In the genomic region with DNA sequence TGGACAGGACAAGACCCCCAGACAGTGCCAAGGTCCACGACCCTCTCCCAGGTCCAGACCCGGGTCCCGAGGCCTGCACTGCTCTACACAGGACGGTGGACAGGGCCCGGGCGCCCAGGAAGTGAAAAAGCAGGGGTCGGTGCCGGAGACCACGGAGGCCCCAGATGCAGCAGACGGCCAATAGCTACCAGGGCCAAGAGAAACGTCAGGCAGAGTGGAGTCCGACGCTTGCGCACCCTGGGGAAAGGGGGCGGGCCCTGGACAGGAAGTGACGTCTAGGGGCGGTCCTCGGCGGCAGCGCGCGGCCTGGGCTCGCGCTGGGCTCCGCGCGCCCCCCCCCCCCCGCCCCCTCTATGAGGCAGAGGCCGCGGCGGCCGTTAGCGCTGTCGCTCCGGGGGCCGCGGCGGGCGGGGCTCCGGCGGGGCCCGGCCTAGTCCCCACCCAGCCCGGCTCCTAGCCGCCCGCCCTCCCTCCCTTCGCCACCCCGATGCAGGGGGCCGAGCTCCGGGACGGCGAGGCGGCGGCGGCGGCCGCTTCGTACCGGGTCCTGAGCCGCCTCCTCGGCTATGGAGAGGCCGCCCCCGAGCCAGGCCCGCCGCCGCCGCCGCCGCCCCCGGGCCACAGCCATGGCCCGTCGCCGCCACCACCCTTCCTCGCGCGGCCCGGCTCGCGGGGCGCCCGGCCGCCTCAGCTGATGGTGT, we compare ENCODE assay signal across 7 mouse cellular contexts. TPM values are rescaled to one million over a fixed set of nuclear protein-coding genes. Genes with fewer than 3 reads are reported as not detected.
DNase-seq lines count a peak whose midpoint lies in the region; ATAC-seq lines count a peak whose summit lies in the region.

A gene (plus strand): TSS at position 604 of the 701 bp plus-strand sequence.

- H3K27me3 ChIP-seq in embryonic facial prominence, embryonic 10.5 days (replicated peaks; ENCODE audit: low read depth, poor library complexity, severe bottlenecking), result no peaks in the 10 kb centered on the region
- no peaks in the 10 kb centered on the region for H3K27me3 ChIP-seq in limb, embryonic 11.5 days (ENCODE audit: control insufficient read depth, insufficient read depth, low read length)
- no peaks in the 10 kb centered on the region for H3K27me3 ChIP-seq in midbrain, embryonic 14.5 days (ENCODE audit: control insufficient read depth, insufficient read depth, low read length)

- H3K9me3 ChIP-seq in embryonic facial prominence, embryonic 10.5 days, result no peaks in the 10 kb centered on the region
- H3K9me3 ChIP-seq in limb, embryonic 11.5 days (ENCODE audit: control insufficient read depth, low read length), result no peaks in the 10 kb centered on the region
- H3K9me3 ChIP-seq in midbrain, embryonic 14.5 days (ENCODE audit: control insufficient read depth, low read length), result no peaks in the 10 kb centered on the region

- H3K4me2 ChIP-seq in limb, embryonic 11.5 days (ENCODE audit: low read depth, severe bottlenecking), result peak within 1 kb of the TSS; percentile 93
- H3K4me2 ChIP-seq in midbrain, embryonic 14.5 days (ENCODE audit: low read length), result peak within 1 kb of the TSS; percentile 83

- 1% methylated on average over 73 of the region's 81 CpGs for WGBS in embryonic facial prominence, embryonic 10.5 days
- 1% methylated on average over 25 of the region's 81 CpGs for WGBS in limb, embryonic 11.5 days
- WGBS in midbrain, embryonic 14.5 days, result 1% methylated on average over 28 of the region's 81 CpGs

- peaks cover 1% of the 10 kb centered on the region; the same call in 1 of the 2 replicates for H3K36me3 ChIP-seq in embryonic facial prominence, embryonic 10.5 days (replicated peaks)
- no peaks in the 10 kb centered on the region for H3K36me3 ChIP-seq in limb, embryonic 11.5 days (ENCODE audit: control insufficient read depth, insufficient read depth, low read length)
- H3K36me3 ChIP-seq in midbrain, embryonic 14.5 days (ENCODE audit: control insufficient read depth, insufficient read depth, low read length), result no peaks in the 10 kb centered on the region

- DNase-seq in adrenal gland, postnatal 10 days, result peak; percentile 98
- peak; percentile 96 for DNase-seq in embryonic facial prominence, embryonic 10.5 days (ENCODE audit: low spot score)
- DNase-seq in heart, adult 11 months, result peak; percentile 99
- DNase-seq in kidney, adult 18-20 months, result peak; percentile 95
- DNase-seq in limb, embryonic 11.5 days (ENCODE audit: low spot score), result peak; percentile 96
- peak; percentile 97 for DNase-seq in midbrain, embryonic 14.5 days
- DNase-seq in spleen, adult 18-20 months, result peak; percentile 89 to 95

- ATAC-seq in limb, embryonic 11.5 days (ENCODE audit: insufficient number of reproducible peaks, low FRiP score, low TSS enrichment, low read depth), result peak; percentile 94
- peak; percentile 96 for ATAC-seq in midbrain, embryonic 14.5 days (ENCODE audit: low FRiP score, low TSS enrichment)

- H3K4me1 ChIP-seq in embryonic facial prominence, embryonic 10.5 days, result peaks cover 37% of the 10 kb centered on the region
- H3K4me1 ChIP-seq in limb, embryonic 11.5 days (ENCODE audit: control insufficient read depth, insufficient read depth, low read length), result peaks cover 14% of the 10 kb centered on the region
- peaks cover 26% of the 10 kb centered on the region for H3K4me1 ChIP-seq in midbrain, embryonic 14.5 days (ENCODE audit: control insufficient read depth, insufficient read depth, low read length)

- peak within 1 kb of the TSS; percentile 100 for H3K4me3 ChIP-seq in embryonic facial prominence, embryonic 10.5 days
- H3K4me3 ChIP-seq in limb, embryonic 11.5 days (ENCODE audit: low read depth, low read length), result peak within 1 kb of the TSS; percentile 64
- peak within 1 kb of the TSS; percentile 98 for H3K4me3 ChIP-seq in midbrain, embryonic 14.5 days (replicated peaks; ENCODE audit: low read depth, low read length)

- peak within 1 kb of the TSS; percentile 93 for H3K9ac ChIP-seq in limb, embryonic 11.5 days (ENCODE audit: low read length)
- H3K9ac ChIP-seq in midbrain, embryonic 14.5 days (replicated peaks; ENCODE audit: low read length), result peak within 1 kb of the TSS; percentile 96

- H3K27ac ChIP-seq in embryonic facial prominence, embryonic 10.5 days (replicated peaks), result peak within 1 kb of the TSS; percentile 94
- peak within 1 kb of the TSS; percentile 37; the same call in 1 of the 2 replicates for H3K27ac ChIP-seq in limb, embryonic 11.5 days (replicated peaks; ENCODE audit: low read depth, low read length)
- H3K27ac ChIP-seq in midbrain, embryonic 14.5 days (replicated peaks; ENCODE audit: low read depth, low read length), result peak within 1 kb of the TSS; percentile 89

RNA-seq across cellular contexts. Expression of the gene that starts here (rescaled TPM):
- 10 to 100 TPM; 16.9 to 20.1 TPM for total RNA-seq in adrenal gland, postnatal 10 days (2021)
- 3.3 TPM in 2 replicates for polyA plus RNA-seq in embryonic facial prominence, embryonic 10.5 days (2016; fragmentation: Nextera tagmentation; extraction: Ambion mirVana)
- 2.1 and 2.2 TPM in 2 replicates for polyA plus RNA-seq in limb, embryonic 11.5 days (2014; fragmentation: Nextera tagmentation; extraction: Ambion mirVana)
- polyA plus RNA-seq in midbrain, embryonic 14.5 days (2014; fragmentation: Nextera tagmentation; extraction: Ambion mirVana), result 6.9 and 10.4 TPM in 2 replicates

Comparison
In these comparisons a context has a peak if more than half of its experiments do, and no peak if none do; other contexts are left out.
1. Peak in every context shown above with its lines: DNase-seq, ATAC-seq, H3K4me3 ChIP-seq and H3K27ac ChIP-seq.
2. H3K27ac ChIP-seq: peak in every context shown above with its lines; median percentile 94 in embryonic facial prominence, embryonic 10.5 days; 89 in midbrain, embryonic 14.5 days; 37 in limb, embryonic 11.5 days.